Mouse (Mus musculus) gastrocnemius, adult 18-20 months (tissue): ENCODE data around the gene Ndufb8. TPM values are rescaled to one million over a fixed set of nuclear protein-coding genes. Genes with fewer than 3 reads are reported as not detected.
A peak's percentile ranks its signal among the peaks of the same experiment; 100 is the strongest.

ENCODE experiments used
- DNase-seq: peaks from one replicate; pipeline ENCODE4 v3.0.0; 2021; ENCODE audit warnings: low spot score
- total RNA-seq, 2 experiments: library from RNA; stranded (reverse); gene quantifications; 2 replicates each; pipeline ENCODE4 v1.2.3; 2021

Gene Ndufb8
- total RNA-seq, 2 experiments from 2014 or later = 929 to 979 TPM

DNA sequence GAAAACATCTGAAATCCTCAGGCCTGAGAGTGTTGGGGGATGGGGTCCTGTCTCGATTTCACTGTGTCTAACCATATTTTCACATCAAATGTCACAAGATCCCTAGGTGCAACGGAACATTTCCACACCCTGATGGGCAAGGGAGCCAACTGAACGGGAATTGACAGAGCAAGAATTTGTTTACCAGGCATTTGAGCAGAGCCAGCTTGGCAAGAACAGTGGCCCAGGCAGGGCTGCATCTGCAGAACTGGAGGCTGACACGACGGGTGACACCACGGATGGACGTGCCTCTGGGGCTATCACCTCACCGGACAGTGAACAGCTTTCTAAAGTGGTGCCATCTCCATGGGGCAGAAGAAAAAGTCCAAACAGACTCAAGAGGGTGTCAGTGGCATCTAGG, 17.8 kb downstream of the Ndufb8 start:
- DNase-seq = peak; percentile 49

DNA sequence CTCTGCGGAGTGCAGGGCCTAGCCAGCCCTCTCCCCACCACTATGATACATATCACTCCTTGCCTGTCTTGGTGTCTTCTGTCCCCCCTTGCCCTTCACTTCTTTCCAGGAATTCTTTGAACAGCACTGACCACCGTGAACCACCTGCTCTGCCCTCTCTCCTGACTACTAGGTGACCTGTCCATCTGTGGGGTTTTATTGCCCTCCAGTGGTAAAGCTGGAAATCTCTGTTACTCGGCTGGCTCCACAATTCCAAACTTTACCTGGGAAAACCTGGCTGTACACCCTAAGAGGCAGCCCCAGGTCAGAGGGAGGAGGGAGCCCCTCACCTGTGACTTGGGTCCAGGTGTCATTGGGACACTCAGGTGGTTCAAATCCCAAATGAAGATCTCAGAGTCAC, 19.9 kb downstream of the Ndufb8 start:
- no peak for DNase-seq

DNA sequence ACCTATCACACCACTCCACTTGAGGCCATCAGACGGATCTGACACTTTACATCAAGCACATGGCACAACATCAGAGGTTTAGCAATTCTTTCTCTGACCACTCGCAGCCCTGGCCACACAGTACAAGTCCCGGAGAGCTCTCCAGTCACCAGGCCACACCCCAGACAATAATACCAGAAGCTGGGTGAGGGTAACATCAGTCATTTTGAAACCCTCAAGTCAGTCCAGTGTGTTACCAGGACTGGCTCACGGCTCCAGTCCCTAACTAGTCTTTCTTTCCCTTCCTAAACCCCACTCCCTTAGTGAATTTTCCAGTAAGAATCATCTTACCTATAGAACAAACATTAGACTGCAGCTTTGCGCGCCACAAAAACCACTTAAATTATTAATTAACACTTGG, 25.2 kb downstream of the Ndufb8 start:
- no peak for DNase-seq

DNA sequence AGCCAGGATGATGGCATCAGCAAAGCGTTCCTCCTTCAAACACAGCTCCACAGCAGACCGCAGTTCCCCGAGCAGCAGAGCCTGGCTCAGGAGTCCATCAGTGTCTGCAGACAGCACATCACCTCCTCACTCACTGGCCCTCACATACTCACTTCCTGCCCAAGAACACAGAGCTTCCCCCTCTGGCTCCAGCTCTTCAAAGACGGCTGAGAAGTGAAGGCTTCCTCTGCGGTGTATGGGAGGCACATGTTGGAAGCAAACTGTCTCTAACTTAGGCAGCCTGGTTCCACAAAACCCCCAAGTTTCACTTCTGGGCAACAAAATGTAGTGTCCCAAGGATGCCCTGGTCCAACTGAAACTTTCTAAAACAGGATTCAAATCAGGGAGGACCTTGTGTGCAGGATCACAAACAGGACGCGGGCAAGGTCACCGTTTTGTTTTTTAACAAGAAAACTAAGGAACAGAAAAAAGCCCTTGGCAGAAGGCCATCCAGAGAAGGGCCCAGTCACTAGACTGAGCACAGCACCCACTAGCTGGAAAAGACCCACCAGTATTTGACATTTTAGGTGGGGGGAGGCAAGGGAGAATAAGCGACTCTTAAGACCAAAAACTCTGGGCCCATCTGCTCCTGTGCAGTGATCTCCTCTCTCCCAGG, 29.6 kb downstream of the Ndufb8 start:
- DNase-seq = no peak

DNA sequence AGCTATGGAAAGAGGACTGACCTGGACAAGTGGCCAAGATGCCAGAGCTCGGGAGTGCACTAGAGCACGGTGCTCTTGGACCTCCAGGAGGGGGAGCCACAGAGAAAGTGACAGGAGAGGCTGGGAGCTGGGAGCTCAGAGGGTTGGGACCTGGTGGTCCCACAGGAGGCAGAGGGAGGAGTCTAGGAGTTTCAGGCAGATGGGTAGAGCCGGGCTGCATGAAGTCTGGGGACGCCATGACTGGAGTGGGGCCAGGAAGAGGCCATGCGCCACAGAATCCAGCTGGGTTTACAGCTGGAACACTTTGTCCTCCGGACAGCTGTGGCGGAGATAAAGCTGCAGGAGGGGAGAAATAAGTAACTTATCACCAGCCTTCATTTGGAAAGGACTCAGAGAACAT, 36.1 kb downstream of the Ndufb8 start:
- peak; percentile 56 for DNase-seq

DNA sequence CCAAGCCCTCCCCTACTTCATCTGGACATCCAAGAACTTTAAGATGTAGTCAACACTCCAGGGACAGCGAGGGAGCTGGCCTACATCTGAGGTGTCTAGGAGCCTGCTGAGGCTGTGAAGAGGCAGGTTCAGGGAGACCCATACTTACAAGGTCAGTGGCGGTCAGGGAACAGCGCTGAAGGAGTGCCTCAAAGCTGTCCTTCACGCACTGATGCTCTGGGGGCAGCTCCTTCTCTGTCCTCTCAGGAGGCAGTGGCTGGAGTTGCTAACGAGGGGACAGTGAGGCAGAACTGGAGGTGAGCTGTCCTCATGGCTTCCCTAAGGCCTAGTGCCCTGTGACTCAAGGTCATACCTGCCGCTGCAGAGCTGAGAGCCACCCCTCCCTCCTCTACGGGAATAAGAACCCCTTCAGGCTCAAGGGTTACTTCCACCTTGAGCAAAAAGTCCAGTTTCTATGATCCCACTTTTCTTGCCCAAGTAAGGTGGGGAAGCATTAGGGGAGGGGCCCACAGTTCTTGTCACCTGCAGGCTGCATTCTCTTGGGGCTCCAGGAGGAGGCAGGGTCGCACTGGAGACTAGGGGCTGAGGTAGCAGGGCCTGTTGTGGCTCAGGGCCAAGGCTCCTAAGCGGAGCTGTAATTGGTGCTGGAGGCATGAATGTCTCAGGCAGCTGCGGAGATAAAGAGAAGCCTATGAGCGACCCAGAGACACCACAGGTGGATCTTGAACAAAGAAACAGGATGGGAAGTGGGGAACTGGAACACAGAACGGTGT, 37.1 kb downstream of the Ndufb8 start:
- DNase-seq = no peak

DNA sequence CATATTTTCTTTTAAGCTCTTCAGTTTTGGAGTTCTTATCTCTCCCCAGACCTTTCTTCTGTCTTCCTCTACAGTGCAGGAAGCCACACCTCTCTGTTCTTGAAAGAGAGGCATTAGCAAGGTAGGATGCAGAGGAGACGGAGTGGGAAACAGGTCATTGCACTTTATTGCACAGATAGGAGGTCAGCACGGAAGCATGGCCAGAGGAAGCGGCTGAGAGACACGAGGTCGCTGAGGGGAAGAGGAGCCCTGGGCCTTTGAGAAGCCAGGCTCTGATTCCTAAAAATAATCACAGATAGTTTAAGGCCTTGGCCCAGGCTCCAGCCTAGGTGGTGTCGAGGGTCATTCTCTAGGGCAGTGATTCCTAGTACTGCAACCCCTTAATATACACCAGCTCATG, 39.5 kb downstream of the Ndufb8 start:
- no peak for DNase-seq

DNA sequence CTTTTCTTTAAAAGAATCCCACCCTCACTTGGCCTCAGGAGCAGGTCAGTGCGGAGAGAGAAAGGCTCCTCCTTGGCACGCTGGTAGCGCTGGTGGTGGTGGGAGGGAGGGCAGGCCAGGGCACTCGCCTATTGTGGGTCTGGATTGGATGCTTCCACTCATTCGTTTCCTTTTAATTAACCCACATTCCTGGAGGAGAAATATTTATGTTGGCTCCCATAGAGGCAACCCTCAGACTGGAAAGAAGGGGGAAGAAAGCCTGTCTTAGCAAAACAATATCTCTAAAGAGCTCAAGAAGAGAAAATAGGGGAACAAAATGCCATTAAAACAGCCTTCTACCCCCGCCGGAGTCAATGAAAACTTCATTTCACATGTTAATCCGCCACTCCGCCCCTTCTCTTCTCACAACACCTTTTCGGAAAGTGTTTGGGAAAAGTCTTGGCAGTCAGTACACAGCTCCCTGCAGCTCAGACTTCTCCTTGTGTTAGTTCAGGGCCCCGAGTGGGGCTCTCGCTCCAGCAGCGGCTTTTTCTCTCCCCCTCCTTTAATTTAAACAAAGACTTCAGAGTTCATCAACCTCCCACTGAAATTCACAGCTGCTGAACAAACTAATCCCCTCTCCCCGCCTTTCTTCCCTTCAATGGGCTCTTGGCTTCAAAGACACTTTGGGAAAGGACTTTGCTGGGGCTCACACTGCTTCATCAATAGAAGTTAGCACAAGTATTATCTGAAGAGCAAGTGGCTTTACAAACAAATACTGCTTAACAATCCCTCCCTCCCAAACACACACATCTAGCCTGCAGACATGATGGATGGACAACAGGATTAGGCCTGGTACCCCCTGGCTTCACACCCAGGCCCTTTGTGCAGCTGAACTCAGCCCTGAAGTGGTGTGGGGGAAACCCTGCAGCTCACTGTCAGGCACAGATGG, 40.5 kb downstream of the Ndufb8 start:
- no peak for DNase-seq

DNA sequence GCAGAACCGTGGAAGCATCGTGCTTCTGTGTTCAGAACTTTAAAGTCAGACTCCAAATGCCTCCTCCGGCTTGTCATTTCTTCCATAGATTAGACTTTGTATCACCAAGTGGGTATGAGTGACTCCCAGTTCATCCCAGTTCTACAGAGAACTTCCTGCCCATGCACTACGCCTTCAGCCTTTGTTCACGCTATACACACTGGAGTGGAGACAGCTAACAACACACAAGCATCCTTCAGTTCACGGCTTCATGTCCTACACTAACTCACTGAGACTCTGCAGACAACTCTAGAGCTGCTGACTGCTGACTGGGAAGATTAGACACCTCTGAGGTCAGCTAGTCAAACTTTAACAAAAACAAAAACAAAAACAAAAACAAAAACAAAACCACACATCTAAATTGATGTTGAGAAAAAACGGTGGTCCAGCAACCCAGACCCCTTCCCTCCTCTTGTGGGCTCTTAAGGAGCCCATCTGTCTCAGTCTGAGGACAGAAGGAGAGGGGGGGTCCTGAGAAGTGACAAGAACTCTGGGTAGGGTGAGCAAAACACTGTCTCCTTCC, 41.2 kb downstream of the Ndufb8 start:
- DNase-seq = no peak

DNA sequence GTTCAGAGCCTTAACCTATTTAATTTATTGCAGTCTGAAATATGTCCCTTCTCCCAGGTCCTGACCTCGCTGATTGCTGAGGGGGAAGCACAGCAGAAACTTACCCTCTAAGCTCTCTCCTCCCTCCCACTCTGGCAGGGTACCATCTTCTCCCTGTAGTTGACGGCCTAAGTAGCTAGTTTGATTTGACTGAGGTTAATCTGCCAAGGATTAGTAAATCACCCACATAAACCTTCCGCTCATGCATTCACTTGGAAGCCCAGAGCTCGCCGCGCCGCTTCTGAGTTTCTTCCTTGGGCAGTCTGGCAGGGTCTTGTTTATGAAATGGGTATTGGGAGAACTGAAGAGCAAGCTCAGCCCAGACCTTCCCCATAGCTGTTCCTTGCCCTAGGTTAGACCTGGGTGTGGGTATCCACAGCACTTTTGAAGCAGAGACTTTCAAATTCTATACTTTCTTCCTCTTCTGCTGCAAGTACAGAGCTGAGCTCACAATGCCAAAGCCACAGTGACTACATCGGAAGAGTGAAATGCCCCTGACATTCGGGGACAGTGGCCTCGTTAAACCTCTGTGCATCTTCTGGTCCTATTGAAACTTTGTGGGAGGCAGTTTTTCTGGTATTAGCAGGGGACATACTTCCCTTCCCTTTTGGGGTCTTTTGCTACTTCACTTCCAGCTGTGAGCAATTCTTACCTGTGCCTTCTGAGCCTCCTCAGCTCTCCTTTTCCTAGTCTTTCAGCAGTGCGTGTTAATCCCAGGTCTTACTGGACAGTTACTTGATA, 42.0 kb downstream of the Ndufb8 start:
- DNase-seq = no peak

DNA sequence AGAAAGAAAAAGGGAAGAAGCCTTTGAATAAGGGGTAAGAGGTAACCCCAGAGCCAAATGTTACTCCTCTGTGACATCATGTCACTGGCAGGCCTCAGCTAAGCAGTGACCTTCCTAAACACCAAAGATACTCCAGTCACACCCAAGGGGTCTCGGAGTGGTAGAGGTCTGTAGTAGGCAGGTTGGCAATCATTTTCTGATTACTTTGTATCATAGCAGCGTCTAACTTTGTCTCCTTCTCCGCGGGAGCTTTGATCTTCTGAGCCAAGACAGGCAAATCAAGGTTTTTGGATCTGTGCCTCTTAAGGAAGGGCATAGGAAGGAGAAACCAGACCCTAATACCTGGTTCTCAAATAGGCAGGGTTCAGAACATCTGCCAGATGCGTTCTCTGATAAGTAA, 42.6 kb downstream of the Ndufb8 start:
- no peak for DNase-seq

DNA sequence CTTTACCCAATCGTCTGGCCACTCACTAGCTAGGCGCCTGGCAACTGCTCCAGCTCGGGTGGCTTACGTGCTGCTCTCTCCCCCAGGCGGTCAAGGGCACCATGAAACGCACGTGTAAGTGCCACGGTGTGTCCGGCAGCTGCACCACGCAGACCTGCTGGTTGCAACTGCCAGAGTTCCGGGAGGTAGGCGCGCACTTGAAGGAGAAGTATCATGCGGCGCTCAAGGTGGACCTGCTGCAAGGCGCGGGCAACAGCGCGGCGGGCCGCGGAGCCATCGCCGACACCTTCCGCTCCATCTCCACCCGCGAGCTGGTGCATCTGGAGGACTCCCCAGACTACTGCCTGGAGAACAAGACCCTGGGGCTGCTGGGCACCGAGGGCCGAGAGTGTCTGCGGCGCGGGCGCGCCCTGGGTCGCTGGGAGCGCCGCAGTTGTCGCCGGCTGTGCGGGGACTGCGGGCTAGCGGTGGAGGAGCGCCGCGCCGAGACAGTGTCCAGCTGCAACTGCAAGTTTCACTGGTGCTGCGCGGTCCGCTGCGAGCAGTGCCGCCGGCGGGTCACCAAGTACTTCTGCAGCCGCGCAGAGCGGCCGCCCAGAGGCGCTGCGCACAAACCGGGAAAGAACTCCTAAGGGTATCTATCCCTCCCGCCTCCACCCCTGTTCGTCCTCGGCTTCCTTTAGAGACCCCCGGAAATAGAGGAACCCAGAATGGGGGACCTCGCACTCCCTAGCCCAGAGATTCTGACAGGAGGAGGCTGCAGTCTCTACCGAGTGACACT, 43.6 kb downstream of the Ndufb8 start:
- no peak for DNase-seq

DNA sequence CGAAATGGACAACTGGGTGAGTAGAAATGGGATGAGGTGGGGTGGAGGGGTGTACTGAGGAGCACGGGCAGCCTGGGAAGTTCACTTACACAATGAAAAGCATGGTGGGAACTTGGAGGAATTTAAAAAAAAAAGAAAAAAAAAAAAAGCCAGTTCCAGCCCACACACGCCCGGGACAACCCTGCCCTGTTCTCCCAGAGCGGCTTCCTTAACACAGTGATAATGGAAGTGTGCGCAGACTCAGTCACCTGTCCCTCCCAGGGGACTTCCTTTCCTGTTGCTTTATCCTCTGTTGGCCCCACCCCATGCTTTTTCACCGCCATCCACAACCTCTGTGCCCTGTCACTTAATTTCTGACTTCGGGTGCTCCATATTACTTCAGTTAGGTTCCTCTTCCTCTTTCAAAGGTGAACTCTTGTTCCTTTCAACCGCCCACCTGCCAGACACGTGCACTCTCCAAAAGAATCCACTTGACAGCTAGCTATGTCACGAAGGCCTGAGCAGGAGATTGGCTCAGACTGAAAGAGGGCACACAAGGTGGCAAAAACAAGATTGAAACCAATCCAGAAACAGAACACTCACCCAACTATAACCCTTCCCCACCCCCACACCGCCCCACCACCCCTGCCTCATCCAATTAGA, 44.6 kb downstream of the Ndufb8 start:
- DNase-seq = no peak

DNA sequence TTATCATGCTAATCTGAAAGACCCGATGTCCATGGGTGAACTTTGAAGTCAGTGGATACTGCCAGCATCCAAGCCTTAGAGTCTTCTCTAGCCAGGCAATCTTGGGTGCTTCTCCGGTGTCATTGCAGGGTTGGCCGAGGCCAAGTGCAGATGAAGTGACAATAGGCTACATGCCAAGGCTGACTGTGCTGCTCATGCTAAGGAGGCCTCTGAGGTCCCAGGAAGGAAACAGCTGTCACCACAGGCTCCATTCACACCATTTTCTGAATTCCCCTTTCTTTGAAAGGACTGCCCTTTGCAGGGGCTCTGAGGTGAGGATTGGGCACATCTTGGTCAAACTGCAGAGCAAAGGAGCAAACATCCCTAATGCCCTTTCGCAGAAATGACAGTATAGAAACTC, 52.5 kb downstream of the Ndufb8 start:
- DNase-seq = peak; percentile 49

DNA sequence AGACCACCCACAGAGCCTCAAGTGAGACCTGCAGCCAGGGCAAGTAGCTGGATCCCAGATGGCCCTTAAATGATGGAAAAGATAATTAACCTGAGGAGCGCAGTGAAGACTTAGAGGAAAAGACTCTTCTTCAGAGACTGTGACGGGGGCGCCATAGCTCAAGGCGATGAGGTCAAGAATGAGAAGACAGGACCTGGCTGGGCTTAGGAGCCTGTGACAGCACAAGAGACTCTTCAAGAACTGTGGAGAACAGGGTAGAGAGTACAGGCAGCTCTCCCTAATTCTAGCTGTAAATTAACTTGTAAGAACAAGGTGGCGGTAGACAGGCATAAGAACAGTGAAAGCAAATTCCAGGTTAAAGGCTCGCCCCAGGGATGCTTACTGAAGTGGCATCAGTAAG, 53.3 kb downstream of the Ndufb8 start:
- no peak for DNase-seq

DNA sequence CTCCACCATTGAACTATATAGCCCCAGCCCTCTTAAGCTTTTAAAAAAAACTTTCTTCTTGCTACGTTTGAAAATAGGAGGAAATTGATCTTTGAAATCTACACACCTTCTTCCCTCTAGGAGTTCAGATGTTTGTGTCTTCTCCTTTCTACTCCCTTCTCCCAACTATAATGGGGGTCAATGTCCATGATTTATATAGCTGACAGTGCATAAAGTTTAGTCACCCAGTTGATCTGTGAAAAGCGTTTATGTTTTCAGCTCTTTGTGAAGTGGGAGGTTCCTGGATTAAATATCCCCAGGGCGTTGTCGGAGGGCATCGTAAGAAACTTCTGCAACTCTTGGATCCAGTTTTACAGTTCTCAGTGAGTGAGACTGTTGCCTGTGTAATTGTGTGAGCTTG, 55.0 kb downstream of the Ndufb8 start:
- DNase-seq = no peak

DNA sequence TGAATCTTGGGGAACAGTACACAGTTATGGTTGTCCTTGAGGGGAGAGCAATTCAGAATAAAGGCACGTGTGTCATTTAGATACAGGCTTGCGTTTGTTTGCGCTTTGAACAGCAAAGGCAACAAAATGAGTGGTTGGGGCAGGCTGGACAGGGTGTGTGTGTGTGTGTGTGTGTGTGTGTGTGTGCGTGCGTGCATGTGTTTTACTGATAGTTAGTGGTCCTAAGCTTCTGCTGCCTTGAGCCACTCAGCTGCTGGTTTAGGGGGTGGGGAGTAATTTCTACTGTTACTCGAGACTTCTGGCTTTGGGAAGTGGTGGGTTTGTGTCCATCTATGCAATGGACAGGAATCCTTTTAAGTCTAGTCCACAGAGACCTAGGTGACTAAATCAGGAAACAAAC, 56.3 kb downstream of the Ndufb8 start:
- no peak for DNase-seq
